Mouse (Mus musculus) lung, adult 10 weeks (tissue): Measurements from ENCODE around the gene Scoc. TPM values are rescaled to one million over a fixed set of nuclear protein-coding genes. Genes with fewer than 3 reads are reported as not detected.

Experiments
- polyA plus RNA-seq: library from polyadenylated mRNA; stranded (reverse); fragments of 350-450 nt; fragmentation: Illumina TruSeq; extraction: RNeasy Lipid Tissue Mini Kit (QIAGEN cat#74804); gene quantifications from one replicate; pipeline ENCODE4 v1.2.3, GENCODE M21; 2014; ENCODE audit warnings: low read depth, low replicate concordance; ENCODE audit not compliant: insufficient read depth

The Scoc gene
- 53.7 TPM for polyA plus RNA-seq

GRCm38 (mm10) chr8:83458222-83458621 is at the start of gene Scoc:
Gene Scoc, minus strand, starts transcription at chr8:83458391.

GRCm38 (mm10) chr8:83389316-83390005 is 68.7 kb downstream of the Scoc start, which contains the start of gene Clgn:
Gene Clgn, plus strand, starts transcription at chr8:83389867.

Other genes starting within 250 kb of the Scoc start
- gene Ucp1, start 168.0 kb downstream of the Scoc start, polyA plus RNA-seq = 27.4 TPM
- gene Elmod2, start 125.9 kb downstream of the Scoc start, polyA plus RNA-seq = 4.9 TPM
- gene Mgat4d, start 109.9 kb downstream of the Scoc start, polyA plus RNA-seq = not detected
- not detected for gene Clgn, start 68.5 kb downstream of the Scoc start, polyA plus RNA-seq
- gene Olfr370, start 77.4 kb upstream of the Scoc start, polyA plus RNA-seq = not detected
- 270 TPM for gene Ndufb7, start 108.3 kb upstream of the Scoc start, polyA plus RNA-seq
- gene Tecr, start 149.6 kb upstream of the Scoc start, polyA plus RNA-seq = 176 TPM
- gene Dnajb1, start 149.8 kb upstream of the Scoc start, polyA plus RNA-seq = 32.1 TPM
- gene Gipc1, start 194.3 kb upstream of the Scoc start, polyA plus RNA-seq = 45.7 TPM
- 2.1 TPM for gene Ptger1, start 208.3 kb upstream of the Scoc start, polyA plus RNA-seq
- 29.7 TPM for gene Pkn1, start 240.8 kb upstream of the Scoc start, polyA plus RNA-seq